Mouse (Mus musculus) neural tube, embryonic 13.5 days (tissue): ENCODE results near the gene Slc25a27. TPM values are rescaled to one million over a fixed set of nuclear protein-coding genes. Genes with fewer than 3 reads are reported as not detected.
A peak's percentile ranks its signal among the peaks of the same experiment; 100 is the strongest.

Experiments used
- ATAC-seq: fragments of 200-750 bp; cut with Nextera tagmentation; 2 replicates; pipeline ENCODE4 v1.8.0; 2017; ENCODE audit warnings: low read depth, mild to moderate bottlenecking, moderate TSS enrichment, moderate library complexity
- H3K27ac ChIP-seq: fragments of 300-500 bp; sonication (generic); replicated peaks from 2 replicates; pipeline ENCODE4 v1.5.1; 2015; ENCODE audit warnings: moderate library complexity, mild to moderate bottlenecking, inconsistent platforms
- H3K27me3 ChIP-seq: fragments of 300-500 bp; sonication (generic); 2 replicates; pipeline ENCODE4 v1.6.1; 2015; ENCODE audit warnings: mild to moderate bottlenecking, inconsistent platforms
- H3K36me3 ChIP-seq: fragments of 300-500 bp; sonication (generic); 2 replicates; pipeline ENCODE4 v1.6.1; 2015; ENCODE audit warnings: mild to moderate bottlenecking, inconsistent platforms
- H3K4me1 ChIP-seq: fragments of 300-500 bp; sonication (generic); replicated peaks from 2 replicates; pipeline ENCODE4 v1.6.1; 2015; ENCODE audit warnings: inconsistent platforms
- H3K4me2 ChIP-seq: fragments of 300-500 bp; sonication (generic); 2 replicates; pipeline ENCODE4 v1.6.1; 2015; ENCODE audit warnings: inconsistent platforms, mild to moderate bottlenecking, moderate library complexity
- H3K4me3 ChIP-seq: fragments of 300-500 bp; sonication (generic); 2 replicates; pipeline ENCODE4 v1.5.1; 2015; ENCODE audit warnings: mild to moderate bottlenecking, inconsistent platforms
- H3K9ac ChIP-seq: fragments of 300-500 bp; sonication (generic); 2 replicates; pipeline ENCODE4 v1.6.1; 2015; ENCODE audit warnings: moderate library complexity, mild to moderate bottlenecking, inconsistent platforms
- H3K9me3 ChIP-seq: fragments of 300-500 bp; sonication (generic); 2 replicates; pipeline ENCODE4 v1.6.1; 2016; ENCODE audit warnings: inconsistent platforms
- WGBS: fragments of 180-500 bp; shearing (Covaris S2); methylation state at CpG from one replicate; pipeline ENCODE4 v1.1.7; 2015; 5-methylcytosine and 5-hydroxymethylcytosine counted together
- polyA plus RNA-seq: library from polyadenylated mRNA; unstranded; fragments of >200 nt; fragmentation: Nextera tagmentation; extraction: Ambion mirVana; gene quantifications from 2 replicates; pipeline ENCODE4 v1.2.1, GENCODE M21; 2015

Gene Slc25a27
- 92.2 and 96.9 TPM in 2 replicates for polyA plus RNA-seq

- Histone ChIP-seq H3K9me3 (no peaks in the 10 kb centered on the region), H3K27me3 (no peaks in the 10 kb centered on the region), H3K27ac (peak within 1 kb of the TSS; percentile 81), H3K4me1 (peaks cover 33% of the 10 kb centered on the region), H3K36me3 (peaks cover 19% of the 10 kb centered on the region), H3K4me2 (peak within 1 kb of the TSS; percentile 71), H3K4me3 (peak within 1 kb of the TSS; percentile 92), H3K9ac (peak within 1 kb of the TSS; percentile 98)
- peak; percentile 98 for ATAC-seq
- under 1% methylated on average over 41 of the region's 41 CpGs for WGBS
These were observed at the start of gene Slc25a27 for GRCm38 (mm10) chr17:43666576-43667289. Gene Slc25a27, minus strand, starts transcription at chr17:43667214.

GRCm38 (mm10) chr17:43716601-43717000 is 49.6 kb upstream of the Slc25a27 start:
- Histone ChIP-seq H3K9me3 (no peaks in the 10 kb centered on the region), H3K36me3 (no peaks in the 10 kb centered on the region), H3K4me3 (no peak overlapping the region), H3K27ac (0 out of 2 replicates have a peak overlapping the region, but pooled peaks have one; percentile 9), H3K4me1 (no peaks in the 10 kb centered on the region), H3K9ac (no peak overlapping the region), H3K4me2 (no peak overlapping the region), H3K27me3 (no peaks in the 10 kb centered on the region)
- no peak for ATAC-seq
- 69% methylated on average over 7 of the region's 7 CpGs for WGBS

GRCm38 (mm10) chr17:43714191-43714590 is 47.2 kb upstream of the Slc25a27 start:
- H3K4me2 ChIP-seq, result no peak overlapping the region
- WGBS, result 72% methylated on average over 3 of the region's 3 CpGs

GRCm38 (mm10) chr17:43711557-43712352 is 44.7 kb upstream of the Slc25a27 start:
- Histone ChIP-seq H3K27ac (no peak overlapping the region), H3K27me3 (no peaks in the 10 kb centered on the region), H3K9me3 (no peaks in the 10 kb centered on the region), H3K4me1 (no peaks in the 10 kb centered on the region), H3K4me3 (no peak overlapping the region), H3K9ac (no peak overlapping the region), H3K36me3 (no peaks in the 10 kb centered on the region), H3K4me2 (no peak overlapping the region)
- ATAC-seq, result no peak
- 83% methylated on average over 7 of the region's 7 CpGs for WGBS

More at GRCm38 (mm10) chr17:43714191-43714590, 47.2 kb upstream of the Slc25a27 start:
- Histone ChIP-seq H3K4me3 (no peak overlapping the region), H3K36me3 (no peaks in the 10 kb centered on the region), H3K27me3 (no peaks in the 10 kb centered on the region), H3K27ac (no peak overlapping the region), H3K4me1 (no peaks in the 10 kb centered on the region), H3K9ac (no peak overlapping the region), H3K9me3 (no peaks in the 10 kb centered on the region)
- ATAC-seq, result no peak

GRCm38 (mm10) chr17:43707254-43707653 is 40.2 kb upstream of the Slc25a27 start:
- no peak for ATAC-seq
- no peaks in the 10 kb centered on the region for H3K27me3 ChIP-seq
- no peak overlapping the region for H3K9ac ChIP-seq
- no peak overlapping the region for H3K4me3 ChIP-seq
- WGBS, result 84% methylated on average over 3 of the region's 3 CpGs
- no peaks in the 10 kb centered on the region for H3K9me3 ChIP-seq
- no peaks in the 10 kb centered on the region for H3K36me3 ChIP-seq
- H3K27ac ChIP-seq, result no peak overlapping the region
- no peak overlapping the region for H3K4me2 ChIP-seq
- H3K4me1 ChIP-seq, result no peaks in the 10 kb centered on the region

- H3K9ac ChIP-seq, result no peak overlapping the region
These were observed 39.7 kb upstream of the Slc25a27 start for GRCm38 (mm10) chr17:43706749-43707148.

GRCm38 (mm10) chr17:43704216-43704930 is 37.4 kb upstream of the Slc25a27 start:
- no peak for ATAC-seq
- Histone ChIP-seq H3K4me1 (no peaks in the 10 kb centered on the region), H3K27me3 (no peaks in the 10 kb centered on the region), H3K9me3 (no peaks in the 10 kb centered on the region), H3K9ac (no peak overlapping the region), H3K36me3 (no peaks in the 10 kb centered on the region), H3K27ac (no peak overlapping the region), H3K4me2 (no peak overlapping the region), H3K4me3 (no peak overlapping the region)
- 89% methylated on average over 12 of the region's 12 CpGs for WGBS

More at GRCm38 (mm10) chr17:43706749-43707148, 39.7 kb upstream of the Slc25a27 start:
- Histone ChIP-seq H3K27ac (no peak overlapping the region), H3K4me1 (no peaks in the 10 kb centered on the region), H3K4me2 (no peak overlapping the region), H3K36me3 (no peaks in the 10 kb centered on the region), H3K9me3 (no peaks in the 10 kb centered on the region), H3K27me3 (no peaks in the 10 kb centered on the region), H3K4me3 (no peak overlapping the region)
- no peak for ATAC-seq
- WGBS, result 90% methylated on average over 3 of the region's 3 CpGs

GRCm38 (mm10) chr17:43701060-43701459 is 34.0 kb upstream of the Slc25a27 start:
- Histone ChIP-seq H3K36me3 (no peaks in the 10 kb centered on the region), H3K4me1 (no peaks in the 10 kb centered on the region), H3K4me3 (no peak overlapping the region), H3K9ac (no peak overlapping the region), H3K27me3 (no peaks in the 10 kb centered on the region), H3K9me3 (0 out of 2 replicates have a peak, but pooled peaks cover 4% of the 10 kb centered on the region), H3K27ac (no peak overlapping the region), H3K4me2 (no peak overlapping the region)
- no peak for ATAC-seq
- WGBS, result 75% methylated on average over 6 of the region's 6 CpGs

GRCm38 (mm10) chr17:43698997-43699649 is 32.1 kb upstream of the Slc25a27 start:
- Histone ChIP-seq H3K4me1 (no peaks in the 10 kb centered on the region), H3K27ac (no peak overlapping the region), H3K4me2 (peak overlapping the region; percentile 41), H3K9me3 (0 out of 2 replicates have a peak, but pooled peaks cover 4% of the 10 kb centered on the region), H3K4me3 (no peak overlapping the region), H3K9ac (peak overlapping the region; percentile 12; the same call in 1 of the 2 replicates), H3K27me3 (no peaks in the 10 kb centered on the region), H3K36me3 (no peaks in the 10 kb centered on the region)
- 38% methylated on average over 14 of the region's 14 CpGs for WGBS
- ATAC-seq, result peak; percentile 82

- Histone ChIP-seq H3K4me2 (no peak overlapping the region), H3K9ac (no peak overlapping the region), H3K9me3 (no peaks in the 10 kb centered on the region), H3K36me3 (no peaks in the 10 kb centered on the region), H3K27ac (no peak overlapping the region), H3K4me1 (no peaks in the 10 kb centered on the region), H3K4me3 (no peak overlapping the region), H3K27me3 (no peaks in the 10 kb centered on the region)
- WGBS, result 88% methylated on average over 9 of the region's 9 CpGs
- ATAC-seq, result no peak
These were observed 22.6 kb upstream of the Slc25a27 start for GRCm38 (mm10) chr17:43689591-43689990.

GRCm38 (mm10) chr17:43684638-43685037 is 17.6 kb upstream of the Slc25a27 start:
- Histone ChIP-seq H3K4me2 (no peak overlapping the region), H3K9me3 (no peaks in the 10 kb centered on the region), H3K27ac (no peak overlapping the region), H3K27me3 (no peaks in the 10 kb centered on the region), H3K9ac (no peak overlapping the region), H3K4me1 (no peaks in the 10 kb centered on the region), H3K36me3 (0 out of 2 replicates have a peak, but pooled peaks cover 6% of the 10 kb centered on the region), H3K4me3 (no peak overlapping the region)
- no peak for ATAC-seq
- WGBS, result 92% methylated on average over 5 of the region's 5 CpGs
